Mouse (Mus musculus) embryonic facial prominence, embryonic 12.5 days (tissue): Measurements from ENCODE around the gene Rock2. TPM values are rescaled to one million over a fixed set of nuclear protein-coding genes. Genes with fewer than 3 reads are reported as not detected.

Source experiments
- ATAC-seq: fragments of 200-750 bp; cut with Nextera tagmentation; 2 replicates; pipeline ENCODE4 v1.8.0; 2017; ENCODE audit not compliant: insufficient number of reproducible peaks, insufficient read depth, low FRiP score, low TSS enrichment
- H3K27ac ChIP-seq: fragments of 300-500 bp; sonication (generic); 2 replicates; pipeline ENCODE4 v1.5.1; 2016; ENCODE audit warnings: mild to moderate bottlenecking
- H3K27me3 ChIP-seq: fragments of 300-500 bp; sonication (generic); 2 replicates; pipeline ENCODE4 v1.6.1; 2016; ENCODE audit warnings: mild to moderate bottlenecking, moderate library complexity
- H3K36me3 ChIP-seq: fragments of 300-500 bp; sonication (generic); 2 replicates; pipeline ENCODE4 v1.6.1; 2016; ENCODE audit warnings: mild to moderate bottlenecking
- H3K4me1 ChIP-seq: fragments of 300-500 bp; sonication (generic); 2 replicates; pipeline ENCODE4 v1.6.1; 2016
- H3K4me2 ChIP-seq: fragments of 300-500 bp; sonication (generic); replicated peaks from 2 replicates; pipeline ENCODE4 v1.6.1; 2016; ENCODE audit warnings: mild to moderate bottlenecking, moderate library complexity
- H3K4me3 ChIP-seq: fragments of 300-500 bp; sonication (generic); 2 replicates; pipeline ENCODE4 v1.5.1; 2016; ENCODE audit warnings: mild to moderate bottlenecking
- H3K9ac ChIP-seq: fragments of 300-500 bp; sonication (generic); 2 replicates; pipeline ENCODE4 v1.6.1; 2016; ENCODE audit warnings: mild to moderate bottlenecking, moderate library complexity
- H3K9me3 ChIP-seq: fragments of 300-500 bp; sonication (generic); 2 replicates; pipeline ENCODE4 v1.6.1; 2016; ENCODE audit warnings: mild to moderate bottlenecking, moderate library complexity
- WGBS: fragments of 180-500 bp; shearing (Covaris S2); methylation state at CpG from one replicate; pipeline ENCODE4 v1.1.7; 2016; 5-methylcytosine and 5-hydroxymethylcytosine counted together
- polyA plus RNA-seq: library from polyadenylated mRNA; unstranded; fragments of >200 nt; fragmentation: Nextera tagmentation; extraction: Ambion mirVana; gene quantifications from 2 replicates; pipeline ENCODE4 v1.2.1, GENCODE M21; 2016

Rock2 gene
- polyA plus RNA-seq, 1 experiment from 2014 or later = 18.9 TPM

DNA sequence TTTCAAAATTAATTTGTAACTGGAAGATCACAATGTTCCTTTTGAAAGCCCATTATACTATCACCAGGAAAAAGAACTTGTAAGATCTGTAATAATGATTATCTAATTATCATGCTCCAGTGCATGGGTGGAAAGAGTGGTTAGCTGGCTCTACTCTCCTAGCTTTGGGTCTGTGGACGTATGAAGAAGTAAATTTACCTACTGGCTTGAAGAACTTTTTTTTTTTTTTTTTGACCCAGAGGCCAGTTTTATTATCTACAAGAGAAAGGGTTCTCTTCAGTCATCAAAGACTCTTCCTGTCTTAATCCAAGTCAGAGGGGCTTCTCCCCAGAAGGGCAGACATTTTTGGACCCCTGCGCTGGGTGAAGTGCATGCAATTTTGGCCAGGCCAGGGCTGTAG is 1.7 kb upstream of the Rock2 start:
- Histone ChIP-seq H3K9ac (no peak overlapping the region), H3K4me1 (peaks cover 11% of the 10 kb centered on the region), H3K4me3 (no peak overlapping the region), H3K36me3 (no peaks in the 10 kb centered on the region), H3K9me3 (no peaks in the 10 kb centered on the region), H3K4me2 (no peak overlapping the region), H3K27ac (no peak overlapping the region), H3K27me3 (no peaks in the 10 kb centered on the region)
- WGBS = 90% methylated on average over 2 of the region's 2 CpGs
- ATAC-seq = no peak

- WGBS = 6% methylated on average over 18 of the region's 18 CpGs
- H3K9me3 ChIP-seq = no peaks in the 10 kb centered on the region
- H3K4me2 ChIP-seq = peak overlapping the region; percentile 89
- H3K27me3 ChIP-seq = no peaks in the 10 kb centered on the region
- peak overlapping the region; percentile 90 for H3K4me3 ChIP-seq
- no peak for ATAC-seq
- no peaks in the 10 kb centered on the region for H3K36me3 ChIP-seq
- H3K4me1 ChIP-seq = peaks cover 11% of the 10 kb centered on the region
- peak overlapping the region; percentile 94 for H3K27ac ChIP-seq
- peak overlapping the region; percentile 90 for H3K9ac ChIP-seq
Measured at GRCm38 (mm10) chr12:16893656-16894395, 869 bp upstream of the Rock2 start.

DNA sequence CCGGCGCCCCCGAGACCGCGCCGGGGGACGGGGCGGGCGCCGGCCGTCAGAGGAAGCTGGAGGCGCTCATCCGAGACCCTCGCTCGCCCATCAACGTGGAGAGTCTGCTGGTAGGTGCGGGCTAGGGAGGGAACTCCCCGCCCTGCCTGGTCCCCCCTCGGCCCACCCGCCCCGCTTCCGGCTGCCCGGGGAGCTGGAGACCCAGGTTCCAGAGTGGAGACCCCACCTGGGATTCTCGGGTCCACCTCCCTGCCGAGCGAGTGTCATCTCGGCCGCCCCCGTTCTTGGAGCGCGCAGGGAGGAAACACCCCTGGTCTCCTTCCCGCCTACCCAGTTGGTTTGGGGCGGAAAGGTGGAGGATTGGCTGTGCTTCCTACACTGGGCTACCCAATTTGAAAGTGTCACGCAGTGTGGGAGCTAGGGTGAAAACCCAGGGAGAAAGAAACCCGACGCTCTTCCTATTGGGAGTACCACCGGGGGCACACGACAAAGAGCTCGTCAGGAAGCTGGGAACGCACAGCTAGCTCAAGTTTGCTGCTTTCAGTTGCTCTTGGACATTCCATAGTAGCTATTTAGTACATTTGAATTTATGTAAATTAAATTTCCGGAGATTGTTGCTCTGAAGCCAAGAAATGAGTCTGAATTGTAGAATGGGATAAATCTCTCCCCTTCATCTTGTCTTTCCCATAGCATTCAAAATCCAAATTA is 680 bp downstream of the Rock2 start:
- peak; percentile 59 for ATAC-seq
- WGBS = under 1% methylated on average over 39 of the region's 41 CpGs
- no peaks in the 10 kb centered on the region for H3K36me3 ChIP-seq
- H3K27ac ChIP-seq = peak overlapping the region; percentile 94
- H3K27me3 ChIP-seq = no peaks in the 10 kb centered on the region
- peak overlapping the region; percentile 90 for H3K9ac ChIP-seq
- peak overlapping the region; percentile 89 for H3K4me2 ChIP-seq
- peaks cover 11% of the 10 kb centered on the region for H3K4me1 ChIP-seq
- H3K9me3 ChIP-seq = no peaks in the 10 kb centered on the region
- H3K4me3 ChIP-seq = peak overlapping the region; percentile 90

GRCm38 (mm10) chr12:16896073-16896789 is 1.5 kb downstream of the Rock2 start:
- Histone ChIP-seq H3K27me3 (no peaks in the 10 kb centered on the region), H3K9me3 (no peaks in the 10 kb centered on the region), H3K4me2 (peak overlapping the region; percentile 89), H3K4me3 (peak overlapping the region; percentile 90), H3K4me1 (peaks cover 11% of the 10 kb centered on the region), H3K27ac (no peak overlapping the region), H3K36me3 (no peaks in the 10 kb centered on the region), H3K9ac (peak overlapping the region; percentile 90)
- ATAC-seq = no peak
- WGBS = 18% methylated on average over 8 of the region's 8 CpGs

DNA sequence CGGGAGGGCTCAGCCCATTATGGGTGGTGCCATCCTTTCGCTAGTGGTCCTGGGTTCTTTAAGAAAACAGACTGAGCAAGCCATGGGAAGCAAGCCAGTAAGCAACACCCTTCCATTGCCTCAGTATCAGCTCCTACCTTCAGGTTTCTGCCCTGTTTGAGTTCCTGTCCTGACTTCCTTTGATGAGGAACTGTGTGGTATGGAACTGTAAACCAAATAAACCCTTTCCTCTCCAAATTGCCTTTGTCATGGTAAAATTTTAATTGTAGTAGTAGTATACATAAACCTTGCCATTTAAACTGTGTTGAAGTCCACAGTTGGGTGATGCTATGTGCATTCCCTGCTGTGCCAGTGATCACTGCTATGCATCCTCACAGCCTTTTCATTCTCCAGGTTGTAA is 2.5 kb downstream of the Rock2 start:
- no peaks in the 10 kb centered on the region for H3K9me3 ChIP-seq
- no peak overlapping the region for H3K4me2 ChIP-seq
- H3K36me3 ChIP-seq = no peaks in the 10 kb centered on the region
- H3K9ac ChIP-seq = no peak overlapping the region
- no peak overlapping the region for H3K27ac ChIP-seq
- 81% methylated on average over 2 of the region's 2 CpGs for WGBS
- H3K4me1 ChIP-seq = peaks cover 11% of the 10 kb centered on the region
- no peaks in the 10 kb centered on the region for H3K27me3 ChIP-seq
- H3K4me3 ChIP-seq = no peak overlapping the region
- no peak for ATAC-seq

GRCm38 (mm10) chr12:16898221-16898620 is 3.5 kb downstream of the Rock2 start:
- Histone ChIP-seq H3K9me3 (no peaks in the 10 kb centered on the region), H3K27ac (no peak overlapping the region), H3K4me1 (peaks cover 11% of the 10 kb centered on the region), H3K4me2 (no peak overlapping the region), H3K4me3 (no peak overlapping the region), H3K36me3 (no peaks in the 10 kb centered on the region), H3K9ac (no peak overlapping the region), H3K27me3 (no peaks in the 10 kb centered on the region)
- ATAC-seq = no peak
- 54% methylated on average over 2 of the region's 2 CpGs for WGBS

DNA sequence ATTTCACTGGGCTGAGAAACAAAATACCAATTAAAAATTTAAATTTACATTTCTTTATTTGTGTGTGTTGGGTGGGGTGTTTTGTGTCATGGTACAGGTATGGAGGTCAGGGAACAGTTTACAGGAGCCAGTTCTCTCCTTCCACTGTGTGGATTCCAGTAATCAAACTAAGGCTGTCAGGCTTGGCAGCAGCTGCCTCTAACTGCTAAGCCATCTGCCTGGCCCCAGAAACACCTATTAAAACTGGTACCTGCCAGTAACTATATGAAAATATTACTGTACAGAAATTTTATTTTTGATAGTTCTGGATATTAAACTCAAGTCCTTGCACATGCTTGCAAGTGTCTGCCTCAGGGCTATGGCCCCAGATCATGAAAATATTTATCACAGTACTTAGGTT is 4.1 kb downstream of the Rock2 start:
- Histone ChIP-seq H3K27ac (no peak overlapping the region), H3K4me2 (no peak overlapping the region), H3K9ac (no peak overlapping the region), H3K36me3 (no peaks in the 10 kb centered on the region), H3K4me3 (no peak overlapping the region), H3K27me3 (no peaks in the 10 kb centered on the region), H3K4me1 (peaks cover 10% of the 10 kb centered on the region), H3K9me3 (no peaks in the 10 kb centered on the region)
- ATAC-seq = no peak

GRCm38 (mm10) chr12:16900625-16901222 is 6.0 kb downstream of the Rock2 start:
- WGBS = 54% methylated on average over 3 of the region's 3 CpGs
- no peak for ATAC-seq
- H3K4me1 ChIP-seq = peaks cover 5% of the 10 kb centered on the region
- no peak overlapping the region for H3K4me2 ChIP-seq
- no peak overlapping the region for H3K4me3 ChIP-seq
- H3K27me3 ChIP-seq = no peaks in the 10 kb centered on the region
- H3K27ac ChIP-seq = no peak overlapping the region
- no peak overlapping the region for H3K9ac ChIP-seq
- H3K9me3 ChIP-seq = no peaks in the 10 kb centered on the region
- H3K36me3 ChIP-seq = no peaks in the 10 kb centered on the region

GRCm38 (mm10) chr12:16903949-16904635 is 9.4 kb downstream of the Rock2 start:
- Histone ChIP-seq H3K4me3 (no peak overlapping the region), H3K4me2 (no peak overlapping the region), H3K27me3 (no peaks in the 10 kb centered on the region), H3K36me3 (no peaks in the 10 kb centered on the region), H3K27ac (no peak overlapping the region), H3K9me3 (no peaks in the 10 kb centered on the region), H3K9ac (no peak overlapping the region), H3K4me1 (no peaks in the 10 kb centered on the region)
- 93% methylated on average over 2 of the region's 2 CpGs for WGBS
- no peak for ATAC-seq

GRCm38 (mm10) chr12:16907282-16907846 is 12.7 kb downstream of the Rock2 start:
- WGBS = 82% methylated on average over 1 of the region's 1 CpGs
- Histone ChIP-seq H3K27ac (no peak overlapping the region), H3K4me3 (no peak overlapping the region), H3K36me3 (no peaks in the 10 kb centered on the region), H3K4me1 (no peaks in the 10 kb centered on the region), H3K9ac (no peak overlapping the region), H3K27me3 (no peaks in the 10 kb centered on the region), H3K4me2 (no peak overlapping the region), H3K9me3 (no peaks in the 10 kb centered on the region)
- ATAC-seq = no peak
